Mouse (Mus musculus) midbrain, embryonic 10.5 days (tissue): ENCODE results near the gene Coro6. TPM values are rescaled to one million over a fixed set of nuclear protein-coding genes. Genes with fewer than 3 reads are reported as not detected.

Experiments used
- DNase-seq: peaks from one replicate; pipeline ENCODE4 v3.0.0-alpha.2; 2017; ENCODE audit warnings: low spot score
- H3K27ac ChIP-seq: fragments of 300-500 bp; sonication (generic); replicated peaks from 2 replicates; pipeline ENCODE4 v1.5.1; 2016; ENCODE audit warnings: mild to moderate bottlenecking
- H3K27me3 ChIP-seq: fragments of 300-500 bp; sonication (generic); 2 replicates; pipeline ENCODE4 v1.6.1; 2016; ENCODE audit warnings: low read depth, mild to moderate bottlenecking; ENCODE audit not compliant: poor library complexity, severe bottlenecking
- H3K36me3 ChIP-seq: fragments of 300-500 bp; sonication (generic); 2 replicates; pipeline ENCODE4 v1.6.1; 2016; ENCODE audit warnings: mild to moderate bottlenecking, moderate library complexity
- H3K4me1 ChIP-seq: fragments of 300-500 bp; sonication (generic); 2 replicates; pipeline ENCODE4 v1.6.1; 2016
- H3K4me3 ChIP-seq: fragments of 300-500 bp; sonication (generic); 2 replicates; pipeline ENCODE4 v1.5.1; 2016; ENCODE audit warnings: mild to moderate bottlenecking, moderate library complexity
- H3K9me3 ChIP-seq: fragments of 300-500 bp; sonication (generic); replicated peaks from 2 replicates; pipeline ENCODE4 v1.6.1; 2016; ENCODE audit warnings: mild to moderate bottlenecking
- WGBS: fragments of 180-500 bp; shearing (Covaris S2); methylation state at CpG from one replicate; pipeline ENCODE4 v1.1.7; 2016; 5-methylcytosine and 5-hydroxymethylcytosine counted together
- polyA plus RNA-seq: library from polyadenylated mRNA; unstranded; fragments of >200 nt; fragmentation: Nextera tagmentation; extraction: Ambion mirVana; gene quantifications from 2 replicates; pipeline ENCODE4 v1.2.1, GENCODE M21; 2016

Coro6 gene
- polyA plus RNA-seq, 1 experiment from 2014 or later = not detected

DNA sequence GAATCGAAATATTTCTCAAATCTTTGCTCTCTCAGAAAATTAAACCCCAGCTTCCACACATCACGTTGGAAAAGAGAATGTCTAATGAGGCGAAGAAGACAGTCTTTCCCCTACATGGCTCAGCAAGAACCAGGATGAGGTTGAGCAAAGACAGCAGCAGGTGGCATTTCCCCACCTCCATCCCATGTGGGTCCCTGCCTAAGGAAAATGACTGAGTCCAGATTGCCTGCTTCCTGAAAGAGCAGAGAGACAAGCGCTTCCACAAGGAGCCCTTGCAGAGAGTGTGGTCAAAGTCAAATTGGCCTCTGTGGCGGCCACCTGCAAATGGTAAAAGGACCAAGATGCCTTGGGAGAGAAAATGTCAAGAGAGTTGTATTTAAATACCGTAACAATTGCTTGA is 28.2 kb downstream of the Coro6 start:
- H3K4me3 ChIP-seq = peak overlapping the region; percentile 81
- 72% methylated on average over 6 of the region's 6 CpGs for WGBS
- DNase-seq = no peak
- H3K27me3 ChIP-seq = 0 out of 2 replicates have a peak, but pooled peaks cover 9% of the 10 kb centered on the region
- peak overlapping the region; percentile 94; the same call in 1 of the 2 replicates for H3K27ac ChIP-seq
- H3K4me1 ChIP-seq = peaks cover 92% of the 10 kb centered on the region
- no peaks in the 10 kb centered on the region for H3K9me3 ChIP-seq
- H3K36me3 ChIP-seq = 0 out of 2 replicates have a peak, but pooled peaks cover 3% of the 10 kb centered on the region

DNA sequence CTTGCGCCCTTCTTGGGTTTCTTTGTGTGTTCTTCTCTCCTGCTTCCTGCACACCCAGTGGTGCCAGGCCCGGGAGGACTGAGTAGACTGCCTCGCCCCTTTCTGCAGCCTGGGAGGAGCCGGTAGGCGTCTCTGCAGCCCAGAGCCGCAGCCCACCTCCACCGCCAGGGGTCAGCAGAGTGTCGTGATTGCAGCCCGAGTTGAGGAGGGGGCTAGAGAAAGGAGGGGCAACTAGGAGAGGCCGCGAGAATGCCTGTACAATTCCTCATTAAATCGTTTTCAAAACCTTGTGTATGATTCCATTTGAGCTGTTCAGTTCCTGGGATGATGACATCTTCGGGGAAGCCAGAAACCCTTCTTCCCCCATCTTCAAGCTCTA is 28.9 kb downstream of the Coro6 start:
- peak; percentile 98 for DNase-seq

DNA sequence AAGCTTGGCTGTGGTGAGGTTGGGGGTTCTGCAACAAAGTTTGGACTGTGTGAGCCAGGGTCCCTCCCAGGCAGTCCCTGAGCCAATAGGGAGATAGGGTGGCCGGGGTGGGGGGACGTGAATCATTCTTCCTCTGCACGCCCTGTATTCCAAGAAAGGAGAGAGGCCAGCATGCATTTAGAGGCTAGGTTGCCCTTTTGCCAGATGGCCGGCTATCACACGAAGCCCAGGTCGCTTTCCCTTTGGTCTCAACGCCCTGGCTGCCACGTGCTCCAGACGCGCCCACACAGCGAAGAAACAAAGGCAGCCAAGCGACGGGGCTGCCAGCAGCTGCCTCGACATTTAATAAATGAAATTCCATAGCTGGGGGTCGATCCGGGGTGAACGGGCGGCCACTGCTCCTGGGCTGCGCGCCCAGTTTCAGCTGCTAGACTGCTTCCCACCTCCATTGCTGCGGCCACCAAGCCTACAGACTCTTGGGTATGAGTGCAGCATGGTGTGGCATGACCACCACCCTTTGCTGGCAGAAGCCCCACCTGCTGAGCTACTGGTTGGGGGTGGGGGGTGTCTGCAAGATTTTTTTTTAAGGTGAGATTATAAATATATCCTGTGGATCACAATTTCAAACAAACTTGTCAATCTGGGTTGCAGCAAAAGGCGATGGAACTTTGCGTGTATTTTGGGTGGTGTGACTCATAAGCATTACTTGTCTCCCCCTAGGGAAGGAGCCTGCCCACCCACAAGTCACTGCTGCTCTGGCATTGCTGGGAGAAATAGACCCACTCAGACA is 29.5 kb downstream of the Coro6 start:
- H3K36me3 ChIP-seq = 0 out of 2 replicates have a peak, but pooled peaks cover 2% of the 10 kb centered on the region
- peak overlapping the region; percentile 81 for H3K4me3 ChIP-seq
- DNase-seq = peak; percentile 83
- no peaks in the 10 kb centered on the region for H3K9me3 ChIP-seq
- WGBS = under 1% methylated on average over 23 of the region's 23 CpGs
- H3K27me3 ChIP-seq = 0 out of 2 replicates have a peak, but pooled peaks cover 9% of the 10 kb centered on the region
- H3K27ac ChIP-seq = peak overlapping the region; percentile 93
- peaks cover 91% of the 10 kb centered on the region for H3K4me1 ChIP-seq

More for the DNA sequence above, 28.9 kb downstream of the Coro6 start:
- no peaks in the 10 kb centered on the region for H3K9me3 ChIP-seq
- H3K27ac ChIP-seq = peak overlapping the region; percentile 93
- 0 out of 2 replicates have a peak, but pooled peaks cover 3% of the 10 kb centered on the region for H3K36me3 ChIP-seq
- WGBS = 2% methylated on average over 13 of the region's 13 CpGs
- 0 out of 2 replicates have a peak, but pooled peaks cover 9% of the 10 kb centered on the region for H3K27me3 ChIP-seq
- peak overlapping the region; percentile 81 for H3K4me3 ChIP-seq
- H3K4me1 ChIP-seq = peaks cover 92% of the 10 kb centered on the region

DNA sequence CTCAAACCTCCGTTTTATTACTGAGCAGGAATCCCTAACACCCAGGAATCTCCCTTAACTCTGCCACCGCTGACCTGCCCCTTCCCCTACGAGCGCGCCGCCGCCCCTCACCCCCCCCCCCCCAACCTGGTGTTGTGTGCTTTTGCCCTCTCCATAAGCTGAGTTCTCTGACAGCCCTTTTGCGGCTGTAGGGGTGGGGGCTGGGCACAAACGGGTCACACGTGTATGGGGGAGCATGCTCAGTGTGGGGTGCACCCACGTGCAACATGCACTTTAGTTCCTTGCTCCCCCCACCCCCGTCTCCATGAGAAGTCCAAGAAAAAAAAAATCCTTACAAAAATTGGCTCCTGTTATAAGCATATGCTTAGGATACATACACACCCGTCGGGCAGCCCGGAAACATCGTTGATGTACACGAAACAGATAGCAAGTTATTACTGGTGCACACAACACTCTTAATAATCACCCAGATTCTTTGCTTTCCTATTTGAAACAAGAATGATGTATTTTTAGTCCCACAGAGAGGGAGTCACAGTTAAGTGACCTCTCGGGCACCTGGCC is 30.2 kb downstream of the Coro6 start:
- Histone ChIP-seq H3K4me1 (peaks cover 91% of the 10 kb centered on the region), H3K9me3 (no peaks in the 10 kb centered on the region), H3K4me3 (peak overlapping the region; percentile 81), H3K36me3 (0 out of 2 replicates have a peak, but pooled peaks cover 5% of the 10 kb centered on the region), H3K27me3 (0 out of 2 replicates have a peak, but pooled peaks cover 9% of the 10 kb centered on the region), H3K27ac (peak overlapping the region; percentile 93)
- WGBS = 2% methylated on average over 18 of the region's 18 CpGs
- DNase-seq = no peak

DNA sequence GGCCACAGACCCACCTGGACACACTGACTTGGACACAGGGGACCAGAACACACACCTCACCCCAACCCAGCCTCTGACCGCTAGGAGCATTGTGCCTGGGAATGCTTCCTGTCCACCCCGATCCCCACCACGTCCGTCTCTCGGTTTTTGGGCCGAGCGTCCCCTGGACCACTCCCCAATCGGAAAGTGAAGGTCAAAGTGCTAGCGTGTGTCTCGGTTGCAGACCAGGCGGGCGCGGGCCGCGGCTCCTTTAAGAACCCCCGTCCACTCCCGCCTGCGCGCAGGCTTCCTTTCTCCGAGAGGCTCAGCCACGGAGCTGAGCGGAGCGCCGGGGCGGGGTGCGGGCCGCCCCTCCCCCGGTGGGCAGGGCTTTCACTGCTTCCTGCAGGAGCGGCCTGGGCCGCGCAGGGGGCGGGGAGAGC is 30.7 kb downstream of the Coro6 start:
- H3K4me1 ChIP-seq = peaks cover 91% of the 10 kb centered on the region
- peak; percentile 90 for DNase-seq
- 0 out of 2 replicates have a peak, but pooled peaks cover 5% of the 10 kb centered on the region for H3K36me3 ChIP-seq
- no peaks in the 10 kb centered on the region for H3K9me3 ChIP-seq
- peak overlapping the region; percentile 81 for H3K4me3 ChIP-seq
- WGBS = 0% methylated on average over 32 of the region's 32 CpGs
- 0 out of 2 replicates have a peak, but pooled peaks cover 9% of the 10 kb centered on the region for H3K27me3 ChIP-seq
- peak overlapping the region; percentile 93 for H3K27ac ChIP-seq

DNA sequence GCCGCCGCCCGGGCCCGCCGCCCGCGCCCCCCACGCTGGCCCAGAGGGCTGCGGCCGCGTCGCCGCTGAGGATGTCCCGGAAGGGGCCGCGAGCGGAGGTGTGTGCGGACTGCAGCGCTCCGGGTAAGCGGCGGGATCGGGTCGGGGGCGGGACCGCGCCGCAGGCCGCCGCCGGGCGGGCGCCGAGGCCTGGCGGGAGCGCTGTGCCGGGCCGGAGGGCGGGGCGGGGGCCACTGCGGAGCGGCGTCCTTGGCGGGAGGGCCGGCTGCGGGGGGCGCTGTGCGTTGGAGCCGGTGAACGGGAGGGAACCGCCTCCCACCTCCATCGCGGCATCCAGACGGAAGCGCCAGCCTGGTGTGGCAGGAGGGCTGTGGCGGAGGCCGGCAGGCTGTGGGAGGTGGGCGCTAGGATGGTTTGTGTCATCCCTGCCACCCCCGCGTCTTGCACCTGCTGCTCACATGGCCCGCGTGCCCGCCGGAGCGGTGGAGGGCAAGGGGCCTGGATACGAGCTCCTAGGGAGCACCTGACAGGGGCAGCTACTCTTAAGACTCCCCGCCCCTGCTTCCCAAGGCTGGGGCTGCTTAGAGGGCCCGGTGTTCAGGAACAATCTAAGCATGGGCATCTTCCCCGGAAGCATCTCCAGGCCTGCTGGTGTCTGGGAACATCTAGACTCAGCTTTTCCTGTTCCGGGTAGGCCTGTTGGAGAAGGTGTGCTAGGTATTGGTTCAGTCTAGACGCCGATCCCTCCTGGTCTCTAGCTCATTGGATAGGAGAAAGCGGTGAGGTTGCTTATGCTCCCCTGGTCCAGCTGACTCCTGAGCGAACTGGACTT is 31.5 kb downstream of the Coro6 start, which contains the start of gene Git1:
Gene Git1 (plus strand): TSS at position 51 of the 832 bp plus-strand sequence.
- H3K27ac ChIP-seq = peak within 1 kb of the TSS; percentile 93
- DNase-seq = peak; percentile 58
- 3% methylated on average over 71 of the region's 74 CpGs for WGBS
- peaks cover 91% of the 10 kb centered on the region for H3K4me1 ChIP-seq
- 0 out of 2 replicates have a peak, but pooled peaks cover 9% of the 10 kb centered on the region for H3K27me3 ChIP-seq
- H3K9me3 ChIP-seq = no peaks in the 10 kb centered on the region
- peaks cover 6% of the 10 kb centered on the region for H3K36me3 ChIP-seq
- peak within 1 kb of the TSS; percentile 81 for H3K4me3 ChIP-seq

DNA sequence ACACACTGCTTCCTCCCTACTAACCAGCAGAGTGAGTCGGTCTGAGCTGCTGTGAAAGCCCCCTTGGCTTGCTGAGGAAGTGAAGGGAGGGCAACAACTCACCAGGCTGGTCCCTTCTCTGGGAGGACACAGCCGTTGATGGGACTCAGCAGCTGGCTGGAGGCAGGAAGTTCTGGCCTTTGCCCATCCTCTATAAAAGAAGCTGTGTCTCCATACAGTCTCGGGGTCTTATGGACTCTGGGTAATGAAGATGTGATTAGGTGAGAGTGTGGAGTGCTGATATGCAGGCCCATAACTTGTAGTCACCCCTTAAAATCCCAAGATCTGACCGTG is 32.1 kb downstream of the Coro6 start:
- Histone ChIP-seq H3K27me3 (0 out of 2 replicates have a peak, but pooled peaks cover 9% of the 10 kb centered on the region), H3K4me3 (peak overlapping the region; percentile 81), H3K27ac (peak overlapping the region; percentile 93), H3K9me3 (no peaks in the 10 kb centered on the region), H3K4me1 (peaks cover 91% of the 10 kb centered on the region), H3K36me3 (peaks cover 12% of the 10 kb centered on the region)
- DNase-seq = no peak
- 36% methylated on average over 4 of the region's 4 CpGs for WGBS

DNA sequence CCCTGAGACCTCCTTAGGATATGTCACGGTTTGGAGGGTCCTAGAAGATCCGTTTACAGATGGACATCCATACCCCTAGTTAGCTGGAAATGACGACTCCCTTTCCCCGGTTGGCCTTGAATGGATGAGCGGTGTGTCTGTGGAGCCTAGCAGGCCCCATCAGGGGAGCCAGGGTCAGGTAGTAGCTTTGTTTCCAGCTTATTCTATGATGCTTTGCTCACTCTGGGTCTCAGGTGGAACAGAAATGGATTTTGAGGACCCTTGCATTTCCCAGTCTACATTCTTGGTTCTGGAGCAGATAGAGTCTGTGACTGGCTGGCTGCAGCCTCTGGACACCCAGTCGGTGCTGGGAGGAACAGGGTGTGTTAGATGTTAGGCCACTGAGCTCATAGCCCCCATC is 32.6 kb downstream of the Coro6 start:
- Histone ChIP-seq H3K4me3 (peak overlapping the region; percentile 81), H3K9me3 (no peaks in the 10 kb centered on the region), H3K4me1 (peaks cover 95% of the 10 kb centered on the region), H3K36me3 (peaks cover 17% of the 10 kb centered on the region), H3K27ac (peak overlapping the region; percentile 93; the same call in 1 of the 2 replicates), H3K27me3 (0 out of 2 replicates have a peak, but pooled peaks cover 9% of the 10 kb centered on the region)
- DNase-seq = no peak
- WGBS = 78% methylated on average over 6 of the region's 6 CpGs

DNA sequence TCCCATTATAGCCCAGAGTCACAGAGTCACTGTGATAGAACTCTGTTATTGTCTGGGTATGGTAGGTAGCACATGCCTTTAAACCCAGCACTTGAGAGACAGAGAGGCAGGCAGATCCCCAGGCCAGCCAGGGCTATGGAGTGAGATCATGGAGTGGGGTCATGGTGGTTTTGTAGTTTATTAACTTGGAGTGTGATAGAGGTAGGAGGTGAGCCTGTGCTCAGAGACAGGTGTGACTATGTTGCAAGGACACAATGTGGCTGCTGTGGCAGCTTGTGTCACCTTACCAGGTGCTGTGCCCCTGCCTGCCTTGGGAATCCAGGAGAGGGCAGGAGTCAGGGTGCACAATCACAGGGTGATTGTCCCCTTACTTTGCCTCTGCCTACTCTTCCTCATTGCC is 33.3 kb downstream of the Coro6 start:
- Histone ChIP-seq H3K36me3 (peaks cover 24% of the 10 kb centered on the region), H3K27me3 (0 out of 2 replicates have a peak, but pooled peaks cover 5% of the 10 kb centered on the region), H3K27ac (peak overlapping the region; percentile 24; the same call in 1 of the 2 replicates), H3K4me1 (peaks cover 95% of the 10 kb centered on the region), H3K4me3 (no peak overlapping the region), H3K9me3 (no peaks in the 10 kb centered on the region)
- no peak for DNase-seq

DNA sequence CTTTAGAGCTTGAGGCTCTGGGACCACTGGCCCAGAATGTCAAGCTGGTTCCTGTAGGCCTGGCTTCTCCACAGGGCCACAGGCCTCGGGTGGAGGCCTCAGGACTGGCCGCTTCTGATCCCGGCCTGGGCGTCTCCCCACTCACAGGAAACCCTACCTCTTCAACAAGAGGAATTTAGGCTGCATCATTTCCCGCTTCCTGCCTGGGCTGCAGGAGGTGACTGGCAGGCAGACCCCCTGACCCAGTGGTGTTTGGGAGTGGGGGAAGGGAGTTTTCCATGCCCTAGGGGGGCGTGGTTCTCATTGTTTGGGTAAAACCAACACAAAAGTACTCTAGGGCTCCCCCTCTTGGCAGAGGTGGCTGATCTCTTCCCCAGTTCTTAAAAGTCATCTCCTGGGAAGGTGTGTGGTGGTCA is 35.1 kb downstream of the Coro6 start:
- Histone ChIP-seq H3K27ac (peak overlapping the region; percentile 81), H3K4me3 (peak overlapping the region; percentile 36), H3K9me3 (no peaks in the 10 kb centered on the region), H3K36me3 (peaks cover 42% of the 10 kb centered on the region), H3K27me3 (no peaks in the 10 kb centered on the region), H3K4me1 (peaks cover 84% of the 10 kb centered on the region)
- WGBS = 13% methylated on average over 6 of the region's 6 CpGs
- peak; percentile 78 for DNase-seq

DNA sequence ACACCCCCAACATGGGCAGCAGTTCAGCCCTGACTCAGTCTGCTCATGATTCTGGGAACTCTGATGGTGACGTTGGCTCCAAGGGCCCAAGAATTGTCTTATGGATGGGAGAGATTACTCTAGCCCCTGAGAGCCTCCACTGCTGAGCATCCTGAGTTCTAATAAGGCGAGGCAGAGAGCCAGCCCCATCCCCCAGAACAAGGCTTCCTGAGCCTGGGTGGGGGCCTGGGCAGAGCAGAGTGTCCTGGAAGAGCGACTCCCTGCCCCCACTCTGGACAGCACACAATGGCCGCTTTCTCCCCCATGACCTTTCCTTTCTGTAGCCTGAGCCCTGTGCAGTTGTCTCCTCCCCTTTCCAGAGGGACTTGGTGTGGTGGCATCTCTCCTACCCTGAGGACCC is 35.6 kb downstream of the Coro6 start:
- peak; percentile 55 for DNase-seq
- WGBS = 10% methylated on average over 4 of the region's 4 CpGs

More for the DNA sequence above, 35.6 kb downstream of the Coro6 start:
- peaks cover 47% of the 10 kb centered on the region for H3K36me3 ChIP-seq
- peaks cover 79% of the 10 kb centered on the region for H3K4me1 ChIP-seq
- peak overlapping the region; percentile 36 for H3K4me3 ChIP-seq
- H3K9me3 ChIP-seq = no peaks in the 10 kb centered on the region
- H3K27me3 ChIP-seq = no peaks in the 10 kb centered on the region
- peak overlapping the region; percentile 81 for H3K27ac ChIP-seq
